Mouse (Mus musculus) left cerebral cortex, postnatal 10 days (tissue): Measurements from ENCODE around the gene Cnnm3. TPM values are rescaled to one million over a fixed set of nuclear protein-coding genes. Genes with fewer than 3 reads are reported as not detected.
A peak's percentile ranks its signal among the peaks of the same experiment; 100 is the strongest.

Experiments used
- DNase-seq, 2 experiments: peaks; one replicate each; pipeline ENCODE4 v3.0.0; 2021 to 2022; ENCODE audit warnings: low spot score in 2 of 2, mixed read lengths in 1 of 2; ENCODE audit errors: extremely low spot score in 1 of 2
- intact Hi-C: fragments of 180-260 bp; cut with DNase I; formaldehyde crosslinking; loops from one replicate; pipeline ENCODE4 v1.15.1; 2025
- total RNA-seq, 2 experiments: library from RNA; stranded (reverse); gene quantifications; 2 replicates each; pipeline ENCODE4 v1.2.3; 2021

Gene Cnnm3
- total RNA-seq, 2 experiments from 2014 or later: 30.3 to 34.1 TPM

DNA sequence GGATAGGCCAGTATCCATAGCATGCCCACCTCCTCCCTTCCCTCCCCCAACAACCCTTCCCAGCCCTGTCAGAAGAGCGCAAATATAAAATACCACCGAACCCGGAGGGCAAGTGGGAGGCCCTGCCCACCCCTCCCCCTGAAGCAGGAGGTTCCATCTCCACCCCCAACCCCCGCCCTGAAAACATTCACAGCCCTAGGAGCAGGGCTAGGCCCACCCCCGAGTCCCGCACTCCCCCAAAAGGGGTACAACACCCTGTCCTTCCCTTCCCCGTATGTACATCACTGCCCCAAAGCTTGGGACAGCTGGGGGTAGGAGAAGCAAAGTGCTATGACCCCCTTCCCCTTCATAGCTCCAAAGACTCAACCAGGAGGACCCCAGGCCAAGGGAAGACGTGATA, 37.1 kb downstream of the Cnnm3 start:
- intact Hi-C loops: no loop called here
- peak in 1 of 2 experiments; percentile 26 for DNase-seq

DNA sequence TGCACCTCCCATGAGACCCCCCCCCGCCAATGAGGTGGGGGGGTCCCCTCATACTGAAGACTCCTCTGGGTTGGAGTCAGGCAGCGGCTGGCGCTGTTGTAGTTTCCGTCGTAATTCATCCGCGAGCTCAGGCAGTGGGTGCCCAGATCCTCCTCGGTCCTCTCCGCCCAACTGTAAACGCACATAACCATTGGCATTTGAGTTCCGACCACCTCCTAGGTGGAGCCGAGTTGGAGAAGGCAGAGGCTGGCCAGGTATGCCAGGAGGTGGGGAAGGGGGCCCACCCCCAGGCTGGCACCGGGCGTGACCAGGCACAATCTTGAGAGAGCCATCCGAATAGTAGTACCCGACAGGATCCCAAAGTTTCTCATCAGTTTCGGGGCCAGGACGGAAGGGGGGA, 37.8 kb downstream of the Cnnm3 start:
- intact Hi-C loops: no loop called here
- DNase-seq: no peak

DNA sequence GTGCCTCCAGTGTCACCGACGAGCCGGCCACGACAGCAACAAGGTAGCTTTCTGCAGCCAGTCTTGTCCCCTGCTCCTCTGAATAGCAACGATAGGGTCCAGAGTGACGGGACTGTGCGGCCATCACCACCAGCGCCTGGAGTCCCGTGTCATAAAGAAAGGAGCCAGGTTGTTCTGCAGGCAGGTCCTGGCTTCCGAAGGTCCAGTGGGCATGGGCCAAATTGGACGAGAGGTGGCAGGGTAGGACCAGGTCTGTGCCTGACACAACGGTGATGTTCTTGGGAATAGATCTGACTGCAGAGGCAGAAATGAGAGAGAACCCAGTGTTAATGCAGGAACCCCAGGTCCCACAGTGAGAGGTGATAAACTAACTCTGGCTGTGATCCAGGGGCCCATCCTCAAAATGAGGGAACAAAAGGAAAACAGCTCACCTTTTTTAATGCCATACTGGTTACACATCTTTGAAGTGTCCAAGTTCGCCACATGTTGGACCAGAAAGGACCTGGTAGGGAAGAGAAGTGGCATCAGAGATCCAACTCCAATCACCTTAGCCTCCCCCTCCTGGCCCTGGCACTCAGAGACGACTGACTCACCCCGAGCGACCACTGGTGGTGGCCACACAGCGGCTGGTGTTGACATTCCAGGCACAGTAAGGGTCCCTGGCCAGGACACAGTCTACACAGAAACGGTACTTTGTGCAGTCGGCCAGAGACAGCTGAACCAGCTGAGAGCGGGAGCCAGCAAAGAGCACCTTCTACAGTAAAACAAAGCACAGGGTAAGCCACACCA, 38.6 kb downstream of the Cnnm3 start:
- intact Hi-C loops: no loop called here
- no peak for DNase-seq

DNA sequence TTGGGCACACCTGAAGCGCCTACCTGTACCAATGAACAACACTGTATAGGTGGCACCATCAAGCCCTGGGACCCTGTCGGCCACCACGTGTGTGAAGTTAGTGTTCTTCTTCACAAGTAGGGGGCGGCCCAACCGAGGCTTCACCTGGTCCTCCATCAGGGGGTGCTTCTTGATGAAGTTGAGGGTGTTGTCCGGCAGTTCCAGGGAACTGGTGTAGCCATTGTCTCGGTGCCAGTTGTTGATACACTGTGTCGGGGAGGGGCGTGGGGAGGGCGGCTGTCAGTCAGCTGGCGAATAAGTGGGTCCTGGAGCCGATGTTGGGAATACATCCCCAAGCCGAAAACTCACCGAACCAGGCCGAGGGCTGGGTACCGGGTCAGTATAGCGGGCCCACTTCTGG, 40.2 kb downstream of the Cnnm3 start:
- no peak for DNase-seq
- intact Hi-C loops: no loop called here

DNA sequence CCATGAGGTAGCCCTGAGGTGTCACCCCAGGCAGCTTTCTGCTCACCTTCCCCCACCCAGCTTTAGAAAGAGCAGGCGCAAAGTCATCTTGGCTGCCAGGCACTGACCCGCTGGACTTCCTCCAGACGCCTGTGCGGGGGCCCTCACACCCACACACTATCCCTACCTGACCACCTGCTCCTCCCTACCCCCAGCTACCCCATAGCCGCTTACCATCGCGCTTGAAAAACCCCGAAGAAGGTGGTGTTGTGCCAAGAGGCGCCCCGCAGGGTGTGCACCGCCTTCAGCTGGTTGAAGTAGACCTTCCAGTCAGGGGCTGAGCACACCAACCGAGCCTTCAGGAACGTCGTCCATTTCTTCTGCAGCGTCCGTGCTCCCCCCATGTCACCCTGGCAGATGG, 40.8 kb downstream of the Cnnm3 start:
- no peak for DNase-seq
- intact Hi-C loops: no loop called here

DNA sequence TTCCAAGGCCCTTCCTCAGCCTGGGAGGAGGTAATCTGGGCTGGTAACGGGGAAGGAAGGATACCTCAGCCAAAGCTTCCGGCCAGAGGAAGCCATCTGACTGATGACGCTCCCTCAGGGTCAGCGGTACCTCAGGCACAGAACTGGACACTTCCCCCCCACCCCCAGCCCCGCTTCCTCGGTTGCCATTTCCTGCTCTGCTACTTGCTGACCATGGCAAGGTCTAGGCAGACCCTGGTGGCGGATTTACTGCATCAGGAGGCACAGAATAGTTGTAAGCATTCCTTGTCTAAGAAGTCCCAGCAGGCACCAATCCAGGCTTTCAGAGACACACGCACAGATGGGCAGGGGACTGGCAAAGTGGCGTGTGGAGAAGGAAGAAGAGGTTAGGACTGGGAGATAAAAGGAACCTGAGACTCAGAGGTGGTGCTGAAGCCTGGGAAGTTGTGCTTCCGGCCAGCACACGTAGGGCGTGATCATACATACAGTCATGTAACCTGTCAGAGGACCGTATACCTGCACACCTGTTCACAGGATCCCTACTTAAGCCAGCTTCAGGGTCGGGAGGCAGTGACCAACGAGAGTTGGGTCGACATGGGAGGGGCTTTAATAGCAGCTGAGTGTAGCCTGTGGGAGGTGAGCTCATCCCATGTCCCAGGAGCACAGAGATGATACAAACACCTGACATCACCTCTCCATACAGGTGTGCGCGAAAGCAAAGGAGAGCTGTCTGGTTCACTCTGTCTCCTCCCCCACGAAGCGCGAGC, 43.1 kb downstream of the Cnnm3 start:
- no peak for DNase-seq
- intact Hi-C loops: loop anchor here (5.0 kb wide), 2 partner anchors 62 to 82 kb away; no protein-coding TSS in a partner anchor

DNA sequence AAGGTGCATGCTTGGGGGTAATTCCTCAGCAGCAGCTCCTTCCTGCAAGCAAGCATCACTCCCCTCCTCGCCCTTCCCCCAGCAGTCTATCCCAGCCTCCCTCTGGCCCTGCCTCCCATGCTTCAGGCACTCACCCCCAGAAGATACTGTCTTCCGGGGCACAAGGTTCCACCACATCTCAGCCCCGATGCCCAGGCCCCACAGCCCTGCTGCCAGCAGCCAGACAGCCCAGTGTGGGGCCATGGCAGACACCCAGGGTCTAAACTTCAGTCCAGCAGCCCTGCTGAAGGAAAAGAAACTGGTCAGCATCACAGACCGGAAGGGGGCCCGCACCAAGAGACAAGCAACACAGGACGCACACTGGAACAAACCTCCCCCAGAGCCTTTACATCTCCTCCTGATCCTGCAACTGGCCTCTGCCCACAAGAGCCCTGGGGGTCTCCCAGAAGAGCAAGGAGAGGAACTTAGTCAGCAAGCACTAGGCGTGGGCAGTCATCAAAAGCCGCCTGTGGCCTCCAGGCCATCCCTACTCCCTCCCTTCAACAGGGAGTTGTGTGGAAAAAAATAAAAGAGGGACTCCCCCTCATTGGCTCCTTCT, 44.2 kb downstream of the Cnnm3 start:
- intact Hi-C loops: loop anchor here (5.0 kb wide), 2 partner anchors 61 to 81 kb away; no protein-coding TSS in a partner anchor
- peak in 1 of 2 experiments; percentile 63 for DNase-seq

DNA sequence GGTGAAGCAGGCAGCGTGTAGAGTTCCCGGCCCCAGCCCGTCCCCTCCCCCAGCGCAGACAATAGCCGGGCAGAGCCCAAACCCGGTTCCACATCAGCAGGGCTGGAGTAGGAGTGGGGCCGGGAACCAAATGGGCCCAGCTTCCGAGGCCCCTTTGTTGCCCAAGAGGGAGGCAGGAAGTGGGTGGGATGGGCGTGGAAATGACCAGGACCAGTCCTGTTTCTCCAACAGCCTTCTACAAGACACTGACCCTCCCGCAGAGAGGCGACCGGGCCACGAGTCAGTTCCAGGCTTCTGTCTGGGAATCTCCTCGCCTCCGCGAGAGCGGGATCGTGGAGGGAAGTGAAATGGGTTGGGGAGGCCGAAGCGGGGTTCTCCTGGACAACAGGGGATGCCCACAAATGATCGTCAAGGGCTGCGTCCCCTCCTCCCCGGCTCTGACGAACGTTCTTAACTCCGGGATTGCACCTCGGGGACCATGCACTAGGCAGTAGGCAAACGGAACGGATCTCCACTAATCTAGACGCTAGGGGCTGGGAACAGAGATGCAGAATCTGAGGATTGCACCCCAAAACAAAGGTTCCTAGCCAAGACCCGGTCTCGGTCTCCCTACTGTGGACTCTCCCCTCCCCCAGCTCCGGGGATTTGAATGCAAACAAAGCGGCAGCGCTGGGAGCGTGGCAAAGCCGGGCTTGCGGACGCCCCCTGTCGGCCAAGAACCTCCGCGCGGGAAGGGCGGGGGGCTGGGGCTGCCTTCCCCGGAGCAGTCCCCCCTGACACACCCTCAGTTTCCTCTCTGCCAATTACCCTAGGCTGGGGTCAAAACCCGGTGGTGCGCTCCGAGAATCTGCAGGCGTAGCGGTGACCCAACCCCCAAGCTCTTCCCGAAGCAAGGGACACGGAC, 45.1 kb downstream of the Cnnm3 start:
- intact Hi-C loops: loop anchor here (5.0 kb wide), 2 partner anchors 60 to 80 kb away; no protein-coding TSS in a partner anchor
- peak; percentile 91 to 96 for DNase-seq

DNA sequence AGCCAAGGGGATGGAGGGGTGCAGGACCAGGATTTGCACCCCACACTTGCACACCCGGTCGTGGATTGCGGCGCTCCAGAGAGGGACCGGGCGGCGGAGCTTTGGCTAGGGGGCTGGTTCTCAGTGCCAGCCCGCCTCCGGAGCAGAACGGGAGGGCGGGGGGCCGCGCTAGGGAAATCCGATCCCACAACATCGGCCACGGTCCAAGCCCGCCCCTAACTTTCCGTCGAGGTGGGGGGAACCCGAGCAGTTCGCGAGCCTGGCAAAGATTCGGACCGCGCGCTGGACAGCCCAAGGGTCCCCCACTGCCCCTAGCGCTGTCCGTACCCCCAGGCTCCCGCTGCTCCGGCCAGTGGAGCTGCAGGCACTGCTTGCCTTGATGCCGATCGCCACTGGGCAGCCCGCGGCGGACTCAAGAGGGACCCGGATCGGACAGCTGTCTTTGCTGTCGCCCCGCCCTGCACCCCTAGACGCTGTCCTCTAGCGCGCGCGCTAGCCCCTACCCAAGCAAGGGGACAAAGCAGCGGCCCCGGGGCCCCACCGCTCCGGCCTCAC, 45.9 kb downstream of the Cnnm3 start:
- peak; percentile 70 to 94 for DNase-seq
- intact Hi-C loops: loop anchor here (5.0 kb wide), 2 partner anchors 60 to 80 kb away; no protein-coding TSS in a partner anchor

DNA sequence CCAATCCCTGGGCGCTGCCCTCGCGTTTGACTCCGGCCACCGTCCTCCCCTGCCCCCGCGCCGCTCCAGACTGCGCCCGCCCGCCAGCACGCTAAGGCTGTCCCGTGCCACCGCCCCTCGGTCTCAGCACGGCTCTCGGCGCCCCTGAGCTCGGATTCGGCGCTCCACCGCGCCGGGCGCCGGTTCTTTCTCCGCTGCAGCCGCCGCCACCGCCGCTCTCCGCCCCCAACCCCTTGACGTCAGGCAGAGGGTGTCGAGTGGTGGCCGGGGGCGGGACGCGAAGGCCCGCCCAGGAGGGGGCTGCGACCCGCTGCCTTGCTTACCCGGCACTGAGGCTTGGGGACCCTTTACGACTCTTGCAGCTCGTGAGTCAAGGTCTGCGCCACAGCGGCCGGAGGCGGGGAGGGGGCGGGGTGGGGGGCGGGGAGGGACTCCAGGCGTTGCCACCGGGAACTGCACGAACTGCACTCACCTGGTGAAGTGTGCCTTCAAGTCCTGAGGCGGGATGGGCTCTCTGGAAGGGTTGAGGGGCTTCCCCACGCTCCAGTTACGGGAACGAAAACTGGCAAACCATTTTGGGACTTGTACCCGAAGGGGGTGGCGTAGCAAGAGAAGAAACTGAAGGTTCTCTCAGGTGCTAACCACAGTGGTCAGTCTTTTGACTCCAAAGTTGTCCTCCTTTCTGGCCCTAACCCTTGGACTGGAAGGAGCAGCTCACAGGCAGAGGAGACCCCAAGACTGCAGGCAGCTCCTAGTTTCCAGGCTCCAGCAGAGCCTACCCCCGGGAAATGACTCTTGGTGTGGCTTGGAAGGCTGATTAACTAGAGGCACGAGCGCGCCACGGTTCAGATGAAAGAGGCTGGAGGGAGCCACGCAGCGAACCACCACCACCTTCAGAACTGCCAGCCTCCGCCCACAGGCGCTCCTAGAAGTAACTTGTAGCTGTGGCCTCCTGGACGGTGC, 46.6 kb downstream of the Cnnm3 start, which contains the start of gene Sema4c:
Sema4c (minus strand) TSS at position 319 of the 963 bp plus-strand sequence.
- intact Hi-C loops: loop anchor here (5.0 kb wide), 2 partner anchors 59 to 79 kb away; no protein-coding TSS in a partner anchor
- peak; percentile 62 to 90 for DNase-seq

DNA sequence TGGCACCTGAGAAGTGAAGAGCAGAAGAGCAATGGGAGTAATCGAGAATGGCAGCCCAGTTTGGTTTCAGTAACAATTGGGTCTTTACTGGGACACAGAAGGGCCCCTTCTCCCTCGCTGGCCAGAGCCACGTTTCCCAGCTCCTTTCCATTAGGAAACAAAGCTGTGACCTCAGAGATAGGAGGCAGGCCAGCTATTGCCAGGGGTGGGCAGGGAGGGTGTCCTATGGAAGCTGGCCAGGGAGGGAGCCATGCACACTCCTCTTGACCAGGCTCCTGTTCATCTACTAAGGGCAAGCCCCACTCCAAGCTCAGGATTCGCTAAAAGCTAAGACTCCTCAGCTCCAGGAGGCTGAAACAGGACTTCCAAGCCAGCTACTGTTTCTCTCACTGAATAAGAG, 47.6 kb downstream of the Cnnm3 start:
- intact Hi-C loops: loop anchor here (5.0 kb wide), 2 partner anchors 58 to 78 kb away; no protein-coding TSS in a partner anchor
- no peak for DNase-seq

DNA sequence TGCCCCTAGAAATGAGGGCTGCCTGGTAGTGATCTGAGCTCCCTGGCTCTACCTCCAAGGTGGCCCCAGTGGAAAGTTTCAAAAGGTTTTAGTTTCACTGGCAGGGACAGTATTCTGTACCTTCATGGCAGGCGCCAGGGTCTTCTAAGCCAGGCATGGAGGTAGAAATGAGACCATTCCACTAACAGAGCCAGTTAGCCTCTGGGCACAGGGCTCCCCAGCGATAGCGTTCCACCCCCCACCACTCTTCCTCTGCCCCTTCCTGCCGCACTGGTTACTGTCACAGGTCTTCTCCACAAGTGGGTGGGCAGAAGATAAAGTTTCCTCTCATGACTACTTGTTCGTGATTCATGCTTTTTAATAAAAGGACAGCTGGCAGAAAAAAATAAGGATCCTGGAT, 48.2 kb downstream of the Cnnm3 start:
- DNase-seq: no peak
- intact Hi-C loops: loop anchor here (5.0 kb wide), 2 partner anchors 57 to 77 kb away; no protein-coding TSS in a partner anchor

DNA sequence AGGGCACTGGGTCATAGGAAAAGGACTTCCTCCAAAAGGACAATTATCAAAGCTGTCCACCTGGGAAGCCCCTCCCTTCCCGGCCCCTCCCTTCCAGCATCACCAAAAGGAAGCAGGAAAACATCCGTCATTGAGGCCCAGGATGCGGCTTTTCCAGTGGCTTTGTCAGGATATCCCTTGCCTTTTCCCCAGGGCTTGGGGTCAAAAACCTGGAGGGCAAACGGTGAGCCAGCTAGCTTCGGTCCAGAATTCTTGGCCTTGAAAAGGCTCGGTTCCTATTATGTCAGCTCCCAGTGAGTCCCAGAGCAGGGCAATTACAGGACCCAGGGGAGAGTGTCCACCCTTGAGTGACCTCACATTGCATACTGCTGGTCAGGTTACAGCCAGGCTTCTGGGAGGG, 49.2 kb downstream of the Cnnm3 start:
- intact Hi-C loops: no loop called here
- DNase-seq: no peak

DNA sequence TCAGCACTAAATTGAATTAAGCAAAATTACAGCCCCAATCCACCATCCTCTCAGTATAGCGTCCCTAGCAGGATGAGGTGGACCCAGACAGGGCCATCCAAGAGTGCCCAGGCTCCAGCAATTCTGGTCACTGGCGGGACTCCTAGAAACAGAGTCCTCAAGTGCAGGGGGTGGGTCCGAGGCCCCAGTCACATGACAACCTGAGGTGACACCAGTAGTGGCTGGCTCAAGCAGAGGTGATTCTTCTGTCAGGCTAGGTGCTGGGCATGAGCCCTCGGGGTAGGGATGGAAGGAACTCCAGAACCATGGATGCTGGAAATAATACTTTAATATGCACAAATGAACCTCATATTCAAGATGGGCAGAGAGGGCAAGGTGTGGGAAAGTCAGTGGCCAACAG, 50.7 kb downstream of the Cnnm3 start:
- DNase-seq: no peak
- intact Hi-C loops: no loop called here

DNA sequence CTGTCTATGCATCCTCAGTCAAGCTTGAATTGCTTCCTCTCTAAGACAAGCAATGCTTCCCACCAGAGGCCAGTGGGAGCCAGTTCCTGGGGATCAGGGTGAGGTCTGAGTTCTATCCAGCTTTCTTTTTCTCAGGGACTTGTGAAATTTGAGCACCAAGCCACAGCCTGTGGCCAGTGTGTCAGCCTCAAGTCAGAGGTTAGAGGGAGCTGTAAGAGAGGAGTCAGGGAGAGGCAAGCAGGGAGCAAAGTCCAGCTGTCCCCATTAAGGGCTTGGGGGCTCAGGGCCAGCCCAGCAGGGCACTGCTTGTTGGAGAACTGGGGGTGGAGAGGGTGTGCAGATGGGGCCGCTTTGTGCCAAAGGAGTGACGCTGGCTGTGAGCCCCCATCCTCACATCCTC, 51.5 kb downstream of the Cnnm3 start:
- intact Hi-C loops: no loop called here
- no peak for DNase-seq

DNA sequence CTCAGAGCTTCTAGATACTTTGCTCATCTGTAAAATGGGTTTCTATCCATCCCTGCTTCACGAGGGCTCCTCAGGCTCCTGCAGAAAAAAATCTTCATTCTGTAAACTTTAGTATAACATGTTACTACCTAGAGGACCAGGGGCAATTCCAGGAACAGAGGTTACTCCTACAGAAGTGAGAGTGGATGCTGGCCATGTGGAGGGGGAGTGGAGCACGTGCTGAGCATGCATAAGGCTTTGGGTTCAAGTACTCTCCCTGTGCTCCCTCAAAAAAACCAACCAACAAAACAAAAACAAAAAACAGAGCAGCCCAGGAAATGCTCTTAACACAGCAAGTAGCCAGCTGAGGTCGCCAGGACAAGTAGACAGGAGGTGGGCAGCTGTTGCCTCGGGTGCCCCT, 52.0 kb downstream of the Cnnm3 start:
- intact Hi-C loops: no loop called here
- no peak for DNase-seq

DNA sequence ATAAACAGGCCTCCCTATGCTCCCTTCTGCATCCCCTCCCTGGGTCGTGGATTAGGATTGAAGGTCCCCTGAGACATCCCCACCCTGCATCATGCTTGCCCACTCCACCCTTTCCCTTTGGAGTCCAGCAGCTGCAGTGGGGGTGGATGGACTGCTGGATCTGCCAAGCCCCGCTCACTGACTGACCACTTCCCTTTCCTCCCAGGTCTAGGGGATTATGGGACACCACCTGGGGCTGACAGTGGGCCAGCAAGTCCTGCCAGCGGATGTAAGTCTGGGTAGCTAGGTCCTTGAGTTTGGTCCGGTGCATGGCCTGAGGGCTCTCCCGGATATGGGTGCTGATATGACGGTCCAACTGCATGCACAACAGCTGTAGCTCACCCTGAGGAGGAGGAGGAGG, 52.4 kb downstream of the Cnnm3 start:
- no peak for DNase-seq
- intact Hi-C loops: no loop called here
